Mouse (Mus musculus): ENCODE measurements around the gene Prkacb. TPM values are rescaled to one million over a fixed set of nuclear protein-coding genes. Genes with fewer than 3 reads are reported as not detected.

Gene Prkacb
- total RNA-seq, 2 experiments from 2014 or later = 60.6 to 62.4 TPM

GRCm38 (mm10) chr3:146680625-146681024 is 132.2 kb downstream of the Prkacb start:
- no peak for DNase-seq
- intact Hi-C loops (cut with DNase I) = loop anchor here (10.0 kb wide), 1 partner anchor 116 kb away; no protein-coding TSS in a partner anchor

- DNase-seq = no peak
- intact Hi-C loops (cut with DNase I) = loop anchor here (10.0 kb wide), 1 partner anchor 115 kb away; no protein-coding TSS in a partner anchor
These were observed 133.1 kb downstream of the Prkacb start for GRCm38 (mm10) chr3:146679646-146680045.

Other genes starting within 250 kb of the Prkacb start
- not detected for gene Uox, start 242.6 kb downstream of the Prkacb start, total RNA-seq (2021)
- gene Dnase2b, start 197.4 kb downstream of the Prkacb start, total RNA-seq (2021) = not detected
- not detected for gene 4930503B20Rik, start 161.7 kb downstream of the Prkacb start, total RNA-seq (2021)
- 1 to 10 TPM; 1.6 to 2.4 TPM for gene Samd13, start 127.4 kb downstream of the Prkacb start, total RNA-seq (2021)
- 1 to 10 TPM; 4.9 to 5.5 TPM for gene Ttll7, start 39.4 kb upstream of the Prkacb start, total RNA-seq (2021)